Mouse (Mus musculus) embryo, embryonic 10.5 days (tissue): Measurements from ENCODE around the gene 1700092M07Rik.
A peak's percentile ranks its signal among the peaks of the same experiment; 100 is the strongest.

Experiments
- DNase-seq: peaks from one replicate; pipeline ENCODE4 v3.0.0-alpha.2; 2015; ENCODE audit warnings: low spot score

The 1700092M07Rik gene

GRCm38 (mm10) chr19:8740603-8741002 lies at the start of gene 1700092M07Rik:
Gene 1700092M07Rik, plus strand, starts transcription at chr19:8740718.
- DNase-seq: no peak

DNA sequence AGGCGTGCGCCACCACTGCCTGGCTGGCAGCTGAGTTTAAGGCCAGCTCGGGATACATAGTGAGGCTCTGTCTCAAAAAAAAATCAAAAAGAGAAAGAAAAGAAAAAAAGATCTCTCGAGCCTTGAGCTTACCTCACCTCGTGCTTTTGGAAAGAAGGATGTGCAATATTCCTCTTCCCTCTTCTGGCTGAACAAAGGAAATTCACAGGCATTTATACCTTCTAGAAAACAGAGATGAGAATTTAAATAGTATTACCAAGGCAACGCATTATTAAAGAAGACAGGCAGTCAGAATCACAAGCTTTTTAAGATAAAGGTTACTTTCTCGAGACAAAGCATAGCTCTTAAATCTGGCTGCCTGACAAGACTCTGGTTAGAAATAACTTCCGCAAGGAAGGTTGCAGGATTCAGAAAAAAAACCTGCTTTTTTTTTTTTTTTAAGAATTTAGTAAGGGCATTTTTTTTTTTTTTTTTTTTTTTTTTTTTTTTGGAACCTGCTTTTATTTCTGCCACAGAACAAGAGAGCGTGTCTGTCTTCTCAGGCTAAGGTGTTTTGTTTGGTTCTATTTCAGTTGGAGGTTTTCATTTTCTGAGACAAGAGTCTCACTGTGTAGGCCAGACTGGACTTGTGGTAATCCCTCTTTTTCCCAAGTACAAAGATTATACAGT lies 48.5 kb upstream of the 1700092M07Rik start:
- no peak for DNase-seq

GRCm38 (mm10) chr19:8692740-8693139 lies 47.8 kb upstream of the 1700092M07Rik start:
- DNase-seq: no peak

DNA sequence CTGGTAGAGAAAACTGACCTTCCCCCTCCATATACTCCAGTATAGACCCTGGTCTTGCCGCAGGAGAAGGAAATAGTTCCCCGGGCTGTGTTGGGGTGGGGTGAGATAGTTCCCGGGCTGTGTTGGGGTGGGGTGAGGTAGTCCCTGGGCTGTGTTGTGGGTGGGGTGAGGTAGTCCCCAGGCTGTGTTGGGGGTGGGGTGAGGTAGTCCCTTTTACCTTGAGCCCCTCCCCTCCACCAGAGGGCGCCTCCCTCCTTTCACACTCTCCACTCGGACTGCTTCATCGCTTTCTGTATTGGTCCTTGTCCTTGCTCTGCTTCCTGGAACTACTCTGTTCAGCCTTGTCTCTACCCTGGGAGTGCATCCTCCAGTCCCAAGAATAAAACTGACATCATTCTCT lies 45.2 kb upstream of the 1700092M07Rik start:
- peak; percentile 37 for DNase-seq

DNA sequence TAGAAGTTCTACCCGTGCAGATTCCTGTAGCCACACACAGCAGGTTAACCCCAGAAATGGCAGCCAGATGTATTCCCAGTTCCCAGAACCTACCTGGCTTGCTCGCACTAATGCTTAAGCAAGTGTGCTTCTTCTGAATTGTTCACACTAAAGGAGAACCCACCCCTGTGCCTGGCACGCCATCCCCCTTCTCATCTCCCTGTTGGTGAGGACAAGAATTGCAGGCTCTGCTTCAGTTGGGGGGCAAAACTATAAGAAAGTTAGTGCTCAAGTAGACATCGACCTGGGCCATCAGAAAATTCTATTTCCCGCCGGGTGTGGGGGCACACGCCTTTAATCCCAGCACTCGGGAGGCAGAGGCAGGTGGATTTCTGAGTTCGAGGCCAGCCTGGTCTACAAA lies 40.9 kb upstream of the 1700092M07Rik start:
- DNase-seq: no peak

DNA sequence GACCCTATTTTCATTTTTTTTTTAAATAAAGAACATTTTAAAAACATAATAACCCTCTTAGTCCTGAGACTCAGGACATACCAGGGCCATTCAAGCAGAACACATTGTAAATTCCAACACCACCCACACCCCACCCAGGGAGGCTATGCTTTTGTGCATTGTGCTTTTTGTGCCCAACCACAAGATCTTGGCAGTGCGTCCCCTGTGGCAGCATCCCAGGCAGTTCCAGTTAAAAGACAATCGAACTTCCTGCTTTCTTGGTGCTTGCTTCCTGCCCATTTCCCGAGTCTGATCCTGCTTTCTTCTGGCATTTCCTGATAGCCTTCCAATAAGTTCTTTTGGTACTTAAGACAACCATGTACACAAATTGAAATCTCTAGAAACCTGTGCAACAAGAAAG lies 38.1 kb upstream of the 1700092M07Rik start:
- no peak for DNase-seq

GRCm38 (mm10) chr19:8703571-8703970 lies 36.9 kb upstream of the 1700092M07Rik start:
- no peak for DNase-seq

DNA sequence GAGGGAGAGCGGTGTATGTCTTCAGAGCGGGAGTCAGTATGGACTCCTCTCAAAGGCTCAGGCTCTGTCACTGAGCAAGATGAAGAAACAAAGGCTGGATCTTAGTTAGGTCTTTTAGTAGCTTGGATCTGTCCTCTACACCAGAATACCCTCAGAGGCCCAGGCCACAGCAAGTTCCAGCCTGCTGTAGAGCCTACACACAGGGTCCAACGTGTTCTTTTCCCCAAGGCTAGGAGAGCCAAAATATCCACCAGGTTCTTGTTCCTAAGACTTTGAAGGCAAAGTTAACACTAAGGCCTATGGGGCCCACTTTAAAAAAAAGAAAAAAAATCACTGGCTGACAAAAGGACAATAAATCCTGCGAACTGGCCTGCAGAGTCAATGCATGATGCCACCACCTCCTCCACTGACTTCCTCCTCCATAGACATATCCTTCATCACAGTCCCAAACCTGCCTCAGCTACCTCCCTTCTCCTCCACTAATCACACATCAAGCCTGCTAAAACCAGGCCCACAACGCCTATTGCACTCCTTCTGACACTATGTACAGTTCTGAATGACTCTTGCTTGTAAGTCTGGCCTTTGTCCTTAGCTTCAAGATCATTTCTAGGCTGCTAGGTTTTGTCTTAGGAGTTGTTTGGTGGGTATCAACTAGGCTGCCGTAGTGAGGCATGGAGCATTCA lies 35.4 kb upstream of the 1700092M07Rik start:
- DNase-seq: no peak

DNA sequence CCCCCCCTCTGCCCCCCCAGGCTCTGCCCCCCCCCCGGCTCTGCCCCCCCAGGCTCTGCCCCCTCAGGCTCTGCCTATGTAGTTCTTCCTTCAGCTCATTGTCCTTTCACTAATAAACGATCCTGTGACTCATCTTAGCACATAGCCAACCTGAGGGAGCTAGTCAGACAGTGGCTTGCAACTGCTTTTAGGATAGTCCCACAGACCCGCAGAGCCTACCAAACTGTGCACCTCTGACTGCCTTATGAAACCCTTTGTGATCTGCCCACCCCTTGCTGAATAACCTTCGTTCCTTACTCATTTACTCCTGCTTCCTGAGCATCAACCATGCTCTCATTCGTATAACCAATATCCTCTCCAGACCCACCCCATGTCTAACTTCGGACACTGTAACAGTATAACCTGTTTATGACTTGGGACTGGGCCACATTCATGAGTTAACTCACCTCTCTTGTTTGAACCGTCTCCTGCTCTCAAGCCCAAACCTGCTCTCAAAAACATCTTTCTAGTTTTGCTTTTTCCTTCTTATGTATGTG lies 34.3 kb upstream of the 1700092M07Rik start:
- no peak for DNase-seq

DNA sequence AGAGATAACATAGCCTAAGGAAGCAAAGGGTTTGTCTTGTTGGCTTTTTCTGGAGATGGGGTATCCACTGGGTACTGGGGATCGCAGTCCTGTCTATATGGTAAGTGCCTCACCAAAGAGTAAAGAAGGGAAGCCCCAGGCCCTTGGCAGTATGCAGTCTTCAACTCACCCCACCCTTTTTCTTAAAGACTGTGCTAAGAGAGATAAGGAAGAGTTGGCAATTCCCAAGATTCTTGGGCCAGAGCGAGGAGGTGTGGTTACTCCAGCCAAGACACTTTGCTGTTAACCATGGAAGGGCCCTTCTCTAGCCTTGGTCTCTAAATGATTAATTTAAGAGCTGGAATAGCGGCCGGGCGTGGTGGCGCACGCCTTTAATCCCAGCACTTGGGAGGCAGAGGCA lies 33.6 kb upstream of the 1700092M07Rik start:
- DNase-seq: no peak

- no peak for DNase-seq
Observed at GRCm38 (mm10) chr19:8708954-8709353, 31.6 kb upstream of the 1700092M07Rik start.

GRCm38 (mm10) chr19:8710057-8710456 lies 30.5 kb upstream of the 1700092M07Rik start:
- DNase-seq: no peak

DNA sequence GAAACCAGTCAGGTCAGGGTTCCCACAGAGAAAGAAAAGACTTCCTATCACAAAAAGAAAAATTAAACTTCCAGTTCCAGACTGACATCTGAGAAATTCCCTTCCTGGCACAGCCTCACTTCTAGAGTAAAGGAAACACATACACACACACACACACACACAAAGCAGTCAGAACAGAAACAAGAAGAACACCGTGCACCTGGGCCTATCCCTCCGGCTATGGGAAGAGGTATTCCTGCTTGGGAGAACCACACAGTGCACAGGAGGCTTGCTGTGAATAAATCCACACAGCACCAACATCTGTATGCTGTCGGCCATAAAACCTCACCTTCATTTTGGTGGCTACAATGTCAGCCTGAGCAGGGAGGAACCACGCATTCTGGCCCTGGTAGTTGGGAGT lies 29.0 kb upstream of the 1700092M07Rik start:
- no peak for DNase-seq

GRCm38 (mm10) chr19:8711949-8712869 lies 28.3 kb upstream of the 1700092M07Rik start:
- peak; percentile 15 for DNase-seq

DNA sequence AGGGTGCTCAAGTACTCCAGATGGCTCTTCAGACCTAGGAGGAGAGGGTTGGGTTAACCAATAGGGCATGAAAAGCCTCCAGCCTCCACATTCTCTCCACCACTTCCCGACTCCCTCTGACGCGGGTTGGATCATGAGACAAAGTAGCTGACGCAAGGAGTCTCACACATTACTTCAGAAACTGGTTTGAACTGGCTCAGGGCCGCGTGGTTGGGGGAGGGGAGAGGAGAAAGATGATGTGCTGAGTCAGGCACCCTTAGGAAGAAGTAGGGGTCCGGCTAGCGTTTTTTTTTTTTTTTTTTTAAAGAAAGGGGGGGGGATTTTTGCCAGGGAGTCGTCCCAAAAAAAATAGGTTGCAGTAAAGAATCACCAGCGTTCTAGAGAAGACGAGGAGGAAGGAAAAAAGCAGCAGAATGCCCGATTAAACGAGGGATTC lies 27.6 kb upstream of the 1700092M07Rik start:
- peak; percentile 95 for DNase-seq

GRCm38 (mm10) chr19:8713306-8713996 lies 27.1 kb upstream of the 1700092M07Rik start:
- DNase-seq: peak; percentile 93

DNA sequence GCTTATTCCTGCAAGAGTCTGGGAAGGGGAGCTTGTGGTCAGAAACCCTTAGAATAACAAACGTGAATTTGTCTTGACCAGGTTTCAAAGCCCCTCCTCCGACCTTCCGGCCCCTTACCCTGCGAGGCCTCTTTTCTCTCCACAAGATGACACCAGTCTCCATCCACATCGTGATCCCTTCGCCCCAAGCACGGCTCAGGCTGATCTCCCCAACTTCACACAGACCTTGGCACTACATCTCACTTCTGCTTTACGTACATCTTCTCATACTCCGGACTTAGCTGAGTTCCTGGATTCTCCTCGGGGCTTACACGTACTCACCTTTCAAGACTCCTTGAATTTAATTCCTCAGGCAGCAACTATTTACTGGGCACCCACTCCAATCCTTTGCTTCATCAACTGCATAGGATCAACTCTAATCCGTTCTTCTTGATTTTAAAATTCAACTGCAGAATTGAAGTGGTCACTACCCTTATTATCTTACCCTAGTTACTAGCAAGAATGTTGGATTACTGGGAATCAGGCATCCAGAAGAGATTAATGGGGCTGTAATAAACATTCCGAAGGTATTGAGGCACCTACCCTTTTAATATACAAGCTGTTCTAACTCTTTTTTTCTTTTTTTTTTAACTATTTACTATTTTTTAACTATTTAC lies 26.4 kb upstream of the 1700092M07Rik start:
- no peak for DNase-seq

- no peak for DNase-seq
Observed at GRCm38 (mm10) chr19:8714653-8715481, 25.7 kb upstream of the 1700092M07Rik start.

- no peak for DNase-seq
Observed at GRCm38 (mm10) chr19:8715868-8716766, 24.4 kb upstream of the 1700092M07Rik start.
